Mouse (Mus musculus): ENCODE measurements around the gene Nom1. TPM values are rescaled to one million over a fixed set of nuclear protein-coding genes. Genes with fewer than 3 reads are reported as not detected.

Gene Nom1
- polyA plus RNA-seq (2014; fragmentation: Illumina TruSeq; extraction: RNeasy Lipid Tissue Mini Kit (QIAGEN cat#74804); ENCODE audit: low replicate concordance) = 7.8 TPM

GRCm38 (mm10) chr5:29434228-29434871 lies at the start of gene Nom1:
Gene Nom1, plus strand, starts transcription at chr5:29434664.

GRCm38 (mm10) chr5:29478208-29479197 lies 44.0 kb downstream of the Nom1 start, which contains the start of gene Mnx1:
Gene Mnx1, minus strand, starts transcription at chr5:29478470.

Other genes starting within 250 kb of the Nom1 start
- 38.9 TPM for gene Rnf32, start 238.7 kb upstream of the Nom1 start, polyA plus RNA-seq (2014; fragmentation: Illumina TruSeq; extraction: RNeasy Lipid Tissue Mini Kit (QIAGEN cat#74804); ENCODE audit: low replicate concordance)
- 12.3 TPM for gene Lmbr1, start 56.3 kb upstream of the Nom1 start, polyA plus RNA-seq (2014; fragmentation: Illumina TruSeq; extraction: RNeasy Lipid Tissue Mini Kit (QIAGEN cat#74804); ENCODE audit: low replicate concordance)
- gene Mnx1, start 43.8 kb downstream of the Nom1 start, polyA plus RNA-seq (2014; fragmentation: Illumina TruSeq; extraction: RNeasy Lipid Tissue Mini Kit (QIAGEN cat#74804); ENCODE audit: low replicate concordance) = 0.78 TPM
- 31.4 TPM for gene Ube3c, start 134.6 kb downstream of the Nom1 start, polyA plus RNA-seq (2014; fragmentation: Illumina TruSeq; extraction: RNeasy Lipid Tissue Mini Kit (QIAGEN cat#74804); ENCODE audit: low replicate concordance)

Data from small intestine, adult 10 weeks (tissue).